18 mouse cellular contexts compared by ENCODE assay signal in the genomic region with DNA sequence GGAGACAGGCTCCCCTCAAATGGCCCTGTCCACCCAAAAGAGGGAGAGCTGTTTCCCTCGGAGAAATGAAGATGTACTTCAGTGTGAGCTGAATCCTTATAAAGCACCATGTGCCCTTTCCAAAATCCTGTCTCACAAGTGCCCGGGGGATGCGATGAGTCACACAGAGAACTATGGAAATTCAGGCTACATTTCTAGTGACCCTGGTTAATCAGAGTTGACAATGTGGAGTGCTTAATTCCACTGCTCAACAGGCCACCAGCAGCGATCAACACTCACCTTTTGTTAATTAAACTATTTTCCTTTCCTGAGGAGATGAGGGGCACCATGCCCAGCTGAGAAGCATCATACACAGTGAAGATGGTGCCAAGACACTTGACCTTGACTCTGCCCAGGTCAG.
DNase-seq lines count a peak whose midpoint lies in the region; ATAC-seq and TF ChIP-seq lines count a peak whose summit lies in the region.
"Had no signal": no experiment of that assay in that cellular context is flagged by ENCODE, and none has a peak within 500 bp of the region (broad histone marks: within the 10 kb centered on the region; RNA-seq: fewer than 3 reads in every experiment).

No protein-coding gene starts in this region.

- no peak for ATAC-seq in midbrain, postnatal 0 days (ENCODE audit: low FRiP score)
- ATAC-seq in midbrain, embryonic 13.5 days: no peak
- ATAC-seq in forebrain, embryonic 11.5 days (replicated peaks; ENCODE audit: low FRiP score): no peak
- ATAC-seq: Patski had no signal

- peak; percentile 5 for DNase-seq in cerebellum, adult 9-10 months
- DNase-seq in cerebellum, adult 11-12 months: no peak
- DNase-seq in midbrain, postnatal 0 days (ENCODE audit: low spot score): peak; percentile 44
- DNase-seq in cerebellum, postnatal 14 days: peak; percentile 7 to 15
- DNase-seq in forebrain, embryonic 11.5 days (ENCODE audit: low spot score): no peak
- no peak for DNase-seq in heart, postnatal 10 days
- DNase-seq: kidney, adult 18-20 months; kidney, postnatal 14 days; lung, postnatal 4 days; right cerebral cortex, postnatal 4 days had no signal

- TF ChIP-seq CTCF in midbrain, postnatal 0 days (IDR thresholded peaks at IDR 0.05): no peak

- WGBS in midbrain, postnatal 0 days: 53% methylated on average over 4 of the region's 4 CpGs
- 60% methylated on average over 4 of the region's 4 CpGs for WGBS in midbrain, embryonic 13.5 days
- 75% methylated on average over 4 of the region's 4 CpGs for WGBS in forebrain, embryonic 11.5 days

- H3K27me3 ChIP-seq in midbrain, postnatal 0 days (ENCODE audit: insufficient read depth, low read length): no peaks in the 10 kb centered on the region
- H3K27me3 ChIP-seq in midbrain, embryonic 13.5 days: no peaks in the 10 kb centered on the region
- no peaks in the 10 kb centered on the region for H3K27me3 ChIP-seq in forebrain, embryonic 11.5 days (ENCODE audit: control insufficient read depth, insufficient read depth, low read length)
- H3K27me3 ChIP-seq: lung, embryonic 15.5 days; neural tube, embryonic 13.5 days; Patski had no signal

- H3K4me2 ChIP-seq in midbrain, postnatal 0 days (ENCODE audit: low read depth, low read length, poor library complexity, severe bottlenecking): no peak overlapping the region
- no peak overlapping the region for H3K4me2 ChIP-seq in midbrain, embryonic 13.5 days (replicated peaks)
- H3K4me2 ChIP-seq in forebrain, embryonic 11.5 days (ENCODE audit: low read depth, low read length, severe bottlenecking): no peak overlapping the region
- H3K4me2 ChIP-seq: lung, embryonic 15.5 days; midbrain, embryonic 11.5 days; neural tube, embryonic 13.5 days had no signal

- no peaks in the 10 kb centered on the region for H3K4me1 ChIP-seq in midbrain, postnatal 0 days (ENCODE audit: insufficient read depth, low read length)
- 0 out of 2 replicates have a peak, but pooled peaks cover 5% of the 10 kb centered on the region for H3K4me1 ChIP-seq in midbrain, embryonic 13.5 days (replicated peaks)
- no peaks in the 10 kb centered on the region for H3K4me1 ChIP-seq in forebrain, embryonic 11.5 days (replicated peaks; ENCODE audit: control insufficient read depth, insufficient read depth, low read length)
- H3K4me1 ChIP-seq: neural tube, embryonic 13.5 days had no signal

- intact Hi-C loops in heart, postnatal 10 days (cut with DNase I): no loop called here

- no peaks in the 10 kb centered on the region for H3K36me3 ChIP-seq in midbrain, postnatal 0 days (ENCODE audit: insufficient read depth, low read length)
- H3K36me3 ChIP-seq in midbrain, embryonic 13.5 days: no peaks in the 10 kb centered on the region
- no peaks in the 10 kb centered on the region for H3K36me3 ChIP-seq in forebrain, embryonic 11.5 days (ENCODE audit: control insufficient read depth, insufficient read depth, low read length)
- H3K36me3 ChIP-seq: forebrain, embryonic 10.5 days; hindbrain, embryonic 10.5 days; lung, embryonic 15.5 days; neural tube, embryonic 13.5 days had no signal

- no peak overlapping the region for H3K27ac ChIP-seq in midbrain, postnatal 0 days (ENCODE audit: low read depth, low read length)
- H3K27ac ChIP-seq in midbrain, embryonic 13.5 days: no peak overlapping the region
- no peak overlapping the region for H3K27ac ChIP-seq in forebrain, embryonic 11.5 days (ENCODE audit: low read depth, low read length)
- H3K27ac ChIP-seq: forebrain, embryonic 10.5 days; hindbrain, embryonic 10.5 days; liver, embryonic 14.5 days; lung, embryonic 15.5 days; neural tube, embryonic 13.5 days had no signal

- H3K9ac ChIP-seq in midbrain, postnatal 0 days (replicated peaks; ENCODE audit: low read length, poor library complexity, severe bottlenecking): no peak overlapping the region
- H3K9ac ChIP-seq in midbrain, embryonic 13.5 days (replicated peaks): no peak overlapping the region
- H3K9ac ChIP-seq in forebrain, embryonic 11.5 days (ENCODE audit: low read length): no peak overlapping the region
- H3K9ac ChIP-seq: liver, embryonic 14.5 days; lung, embryonic 15.5 days; neural tube, embryonic 13.5 days had no signal

- H3K4me3 ChIP-seq in midbrain, postnatal 0 days (ENCODE audit: low read depth, low read length): no peak overlapping the region
- no peak overlapping the region for H3K4me3 ChIP-seq in midbrain, embryonic 13.5 days (replicated peaks)
- H3K4me3 ChIP-seq in forebrain, embryonic 11.5 days (ENCODE audit: low read depth, low read length): no peak overlapping the region
- H3K4me3 ChIP-seq: forebrain, embryonic 10.5 days; hindbrain, embryonic 10.5 days; lung, embryonic 15.5 days; neural tube, embryonic 13.5 days had no signal

- no peaks in the 10 kb centered on the region for H3K9me3 ChIP-seq in midbrain, postnatal 0 days (ENCODE audit: low read length)
- H3K9me3 ChIP-seq in midbrain, embryonic 13.5 days: no peaks in the 10 kb centered on the region
- no peaks in the 10 kb centered on the region for H3K9me3 ChIP-seq in forebrain, embryonic 11.5 days (ENCODE audit: control insufficient read depth, low read length)
- H3K9me3 ChIP-seq: forebrain, embryonic 10.5 days; hindbrain, embryonic 10.5 days; lung, embryonic 15.5 days; neural tube, embryonic 13.5 days had no signal

Comparison
In these comparisons a context has a peak if more than half of its experiments do, and no peak if none do; other contexts are left out.
1. DNase-seq: peak in cerebellum, adult 9-10 months (single experiment), midbrain, postnatal 0 days (single experiment) and cerebellum, postnatal 14 days (2 of 2); none in cerebellum, adult 11-12 months (single experiment), forebrain, embryonic 11.5 days (single experiment) and heart, postnatal 10 days (0 of 2).